Mouse (Mus musculus) spleen, adult 2 months (tissue): Measurements from ENCODE around the gene B3galnt1.

Source experiments
- CTCF ChIP-seq: fragments of 200-500 bp; IDR thresholded peaks from 2 replicates; pipeline ENCODE4 v1.5.1; 2011; ENCODE audit warnings: mild to moderate bottlenecking, inconsistent platforms; ENCODE audit not compliant: insufficient read depth, insufficient read length, insufficient replicate concordance; ENCODE audit errors: extremely low read depth
- POLR2A ChIP-seq: fragments of 200-500 bp; IDR thresholded peaks from 2 replicates; pipeline ENCODE4 v1.6.1; 2011; ENCODE audit warnings: low read depth, low read length, inconsistent platforms

- no peak for TF ChIP-seq POLR2A
- TF ChIP-seq CTCF, result no peak
Observed at GRCm38 (mm10) chr3:69572561-69572960, 26.2 kb downstream of the B3galnt1 start.
